Mouse (Mus musculus) G1E (cell line): Measurements from ENCODE around the gene Cars2.

Source experiments
- CTCF ChIP-seq: IDR thresholded peaks from 2 replicates; pipeline ENCODE4 v1.5.1; 2012; ENCODE audit warnings: low read depth, low read length, inconsistent platforms, mixed read lengths
- GATA1 ChIP-seq: IDR thresholded peaks from 2 replicates; pipeline ENCODE4 v1.6.1; 2012; ENCODE audit warnings: borderline replicate concordance, low read length, inconsistent platforms, mixed read lengths
- GATA2 ChIP-seq: IDR thresholded peaks from 2 replicates; pipeline ENCODE4 v1.6.1; 2012; ENCODE audit warnings: low read depth, low read length, inconsistent platforms, borderline replicate concordance

DNA sequence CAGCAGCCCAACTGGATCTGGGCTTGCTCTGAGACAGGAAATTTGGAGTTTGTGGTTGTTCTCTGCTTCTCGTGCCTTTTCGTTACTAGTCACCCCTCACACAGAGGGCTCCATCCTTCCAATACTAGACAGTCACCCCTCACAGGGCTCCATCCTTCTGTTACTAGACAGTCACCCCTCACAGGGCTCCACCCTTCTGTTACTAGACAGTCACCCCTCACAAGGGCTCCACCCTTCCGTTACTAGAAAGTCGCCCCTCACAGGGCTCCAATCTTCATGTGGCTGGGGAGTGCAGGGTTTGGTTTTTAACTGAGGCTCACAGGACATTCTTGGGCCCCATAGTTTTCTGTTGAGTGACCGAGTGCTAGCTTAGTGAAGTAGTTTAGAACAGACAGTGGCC lies 37.3 kb downstream of the Cars2 start:
- TF ChIP-seq CTCF = no peak
- no peak for TF ChIP-seq GATA1
- no peak for TF ChIP-seq GATA2
